Mouse (Mus musculus): ENCODE results near the gene Stox1. TPM values are rescaled to one million over a fixed set of nuclear protein-coding genes. Genes with fewer than 3 reads are reported as not detected.
A peak's percentile ranks its signal among the peaks of the same experiment; 100 is the strongest.

The Stox1 gene
- polyA plus RNA-seq, 1 experiment from 2014 or later: 3.2 TPM

DNA sequence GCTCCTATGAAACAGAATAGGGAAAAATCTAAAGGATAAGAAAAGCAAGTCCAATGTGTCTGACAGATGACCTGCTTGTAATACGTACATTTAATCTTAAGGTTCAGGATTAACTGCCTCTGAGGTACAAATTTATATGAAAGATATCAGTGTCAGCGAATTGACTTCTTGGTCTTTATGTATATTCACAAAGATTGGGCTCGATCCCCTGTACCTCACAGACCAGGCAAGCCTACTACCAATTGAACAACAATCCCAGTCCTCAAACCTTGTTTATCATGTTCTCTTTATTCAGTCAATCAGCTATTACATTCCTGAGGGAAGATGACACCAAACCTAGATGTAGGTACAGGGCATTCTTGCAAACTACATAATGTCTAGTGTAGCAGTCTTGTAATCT, 74.0 kb downstream of the Stox1 start:
- WGBS: 24% methylated on average over 3 of the region's 3 CpGs
- no peaks in the 10 kb centered on the region for H3K27me3 ChIP-seq (ENCODE audit: insufficient read depth, poor library complexity, severe bottlenecking)
- peaks cover 20% of the 10 kb centered on the region for H3K4me1 ChIP-seq (replicated peaks)
- no peak for DNase-seq (ENCODE audit: low spot score)
- H3K27ac ChIP-seq: peak overlapping the region; percentile 97
- H3K9me3 ChIP-seq: no peaks in the 10 kb centered on the region
- peaks cover 12% of the 10 kb centered on the region for H3K36me3 ChIP-seq
- peak overlapping the region; percentile 95 for H3K4me3 ChIP-seq

DNA sequence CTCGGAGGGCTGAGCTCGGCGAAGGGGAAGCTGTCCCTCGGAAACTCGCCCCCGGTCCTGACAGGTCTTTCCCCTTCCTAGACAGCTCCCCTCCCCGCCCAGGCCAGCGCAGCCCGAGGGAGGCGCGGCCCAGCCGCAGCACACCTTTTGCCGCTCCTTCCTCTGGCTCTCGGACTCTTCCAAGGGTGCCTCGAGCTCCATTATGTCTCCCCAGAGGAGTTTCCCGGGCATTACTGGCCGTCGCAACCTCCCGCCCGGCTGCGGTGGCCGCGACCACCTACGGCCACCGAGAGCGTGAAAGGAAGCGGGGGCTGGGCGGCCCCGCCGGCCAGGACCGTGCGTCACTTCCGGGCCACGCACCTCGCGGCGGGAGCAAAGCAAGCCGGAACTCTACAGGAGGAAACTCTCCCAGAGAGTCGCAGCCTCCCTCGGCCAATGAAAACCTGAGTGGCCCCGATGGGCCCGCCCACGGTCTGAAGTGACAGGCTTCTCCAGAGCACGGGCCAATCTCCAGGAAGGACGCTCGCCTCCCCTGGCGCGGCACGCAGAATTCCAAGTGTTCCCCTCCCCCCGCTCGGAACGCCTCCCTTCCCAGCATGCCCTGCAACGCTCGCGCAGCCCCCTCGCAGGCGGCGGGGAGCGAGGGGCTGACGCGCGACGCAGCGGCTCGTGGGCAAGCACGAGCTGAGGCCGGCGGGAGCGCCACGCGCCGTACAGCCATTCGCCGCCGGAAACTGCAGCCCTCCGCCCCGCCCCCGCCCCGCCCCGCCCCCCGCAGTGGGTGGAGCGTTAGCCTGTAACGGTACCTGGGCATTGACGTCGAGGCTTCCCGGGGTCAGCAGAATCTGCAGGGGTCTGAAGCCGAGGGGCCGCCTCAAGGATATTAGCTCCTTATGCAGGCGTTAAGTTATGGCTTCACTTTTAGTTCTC, 74.8 kb downstream of the Stox1 start, which contains the start of gene Ddx50:
Ddx50 (minus strand) TSS at position 338 of the 930 bp plus-strand sequence.
- Histone ChIP-seq H3K36me3 (peaks cover 20% of the 10 kb centered on the region), H3K27me3 (ENCODE audit: insufficient read depth, poor library complexity, severe bottlenecking) (no peaks in the 10 kb centered on the region), H3K27ac (peak within 1 kb of the TSS; percentile 97), H3K4me1 (replicated peaks) (peaks cover 20% of the 10 kb centered on the region), H3K9me3 (no peaks in the 10 kb centered on the region), H3K4me3 (peak within 1 kb of the TSS; percentile 95)
- under 1% methylated on average over 89 of the region's 89 CpGs for WGBS
- DNase-seq (ENCODE audit: low spot score): peak; percentile 100

DNA sequence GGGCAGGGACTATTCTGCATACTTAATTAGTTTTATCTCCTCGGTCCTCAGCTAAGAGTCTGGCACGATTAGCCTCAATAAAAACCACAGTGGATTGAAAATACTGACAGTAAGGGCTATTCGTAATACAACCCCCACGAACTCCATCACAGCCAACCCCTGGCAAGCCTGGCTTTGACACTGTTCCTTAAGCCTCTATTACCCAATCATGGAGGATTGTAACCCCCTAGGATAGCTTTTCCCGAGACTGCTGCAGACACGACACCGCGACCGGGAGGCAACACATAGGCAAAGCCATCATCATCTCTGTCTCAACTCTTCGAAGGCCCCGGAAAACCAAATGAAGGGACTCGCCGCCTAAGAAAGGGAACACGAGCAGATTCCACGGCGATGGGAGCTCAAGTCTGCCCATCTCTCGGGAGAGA, 75.6 kb downstream of the Stox1 start:
- WGBS: under 1% methylated on average over 17 of the region's 17 CpGs
- Histone ChIP-seq H3K27ac (peak overlapping the region; percentile 97), H3K4me3 (peak overlapping the region; percentile 95), H3K4me1 (replicated peaks) (peaks cover 20% of the 10 kb centered on the region), H3K36me3 (peaks cover 28% of the 10 kb centered on the region), H3K27me3 (ENCODE audit: insufficient read depth, poor library complexity, severe bottlenecking) (no peaks in the 10 kb centered on the region), H3K9me3 (no peaks in the 10 kb centered on the region)
- DNase-seq (ENCODE audit: low spot score): no peak

Other genes starting within 250 kb of the Stox1 start
- gene Vps26a, start 239.3 kb downstream of the Stox1 start, polyA plus RNA-seq (2016; fragmentation: Nextera tagmentation; extraction: Ambion mirVana): 78.4 and 90.2 TPM in 2 replicates
- 3.6 and 3.7 TPM in 2 replicates for gene Srgn, start 198.7 kb downstream of the Stox1 start, polyA plus RNA-seq (2016; fragmentation: Nextera tagmentation; extraction: Ambion mirVana)
- gene Kif1bp, start 147.7 kb downstream of the Stox1 start, polyA plus RNA-seq (2016; fragmentation: Nextera tagmentation; extraction: Ambion mirVana): 39.4 and 46.5 TPM in 2 replicates
- gene Ddx21, start 123.8 kb downstream of the Stox1 start, polyA plus RNA-seq (2016; fragmentation: Nextera tagmentation; extraction: Ambion mirVana): 20.1 and 31.2 TPM in 2 replicates
- 95.7 and 99.7 TPM in 2 replicates for gene Ddx50, start 74.9 kb downstream of the Stox1 start, polyA plus RNA-seq (2016; fragmentation: Nextera tagmentation; extraction: Ambion mirVana)
- 109 and 154 TPM in 2 replicates for gene Ccar1, start 66.2 kb upstream of the Stox1 start, polyA plus RNA-seq (2016; fragmentation: Nextera tagmentation; extraction: Ambion mirVana)
- 26.7 and 27.5 TPM in 2 replicates for gene Tet1, start 182.9 kb upstream of the Stox1 start, polyA plus RNA-seq (2016; fragmentation: Nextera tagmentation; extraction: Ambion mirVana)
- 9.3 and 9.6 TPM in 2 replicates for gene Slc25a16, start 194.5 kb upstream of the Stox1 start, polyA plus RNA-seq (2016; fragmentation: Nextera tagmentation; extraction: Ambion mirVana)
- gene Dna2, start 220.9 kb upstream of the Stox1 start, polyA plus RNA-seq (2016; fragmentation: Nextera tagmentation; extraction: Ambion mirVana): 21.0 and 32.2 TPM in 2 replicates